Mouse (Mus musculus): Measurements from ENCODE around the gene Efcc1. TPM values are rescaled to one million over a fixed set of nuclear protein-coding genes. Genes with fewer than 3 reads are reported as not detected.

The Efcc1 gene
- polyA plus RNA-seq, 1 experiment from 2014 or later: 6.3 TPM

GRCm38 (mm10) chr6:87740496-87740895 lies 9.8 kb downstream of the Efcc1 start:
- H3K27me3 ChIP-seq (replicated peaks; ENCODE audit: control insufficient read depth, insufficient read depth, low read length): no peaks in the 10 kb centered on the region
- no peaks in the 10 kb centered on the region for H3K9me3 ChIP-seq (ENCODE audit: control insufficient read depth, low read length)
- no peak overlapping the region for H3K4me2 ChIP-seq (ENCODE audit: low read length)
- H3K4me1 ChIP-seq (ENCODE audit: control insufficient read depth, insufficient read depth, low read depth, low read length): no peaks in the 10 kb centered on the region; the same call in 1 of the 2 replicates
- H3K36me3 ChIP-seq (ENCODE audit: control insufficient read depth, insufficient read depth, low read length): no peaks in the 10 kb centered on the region
- H3K4me3 ChIP-seq (ENCODE audit: low read length): no peak overlapping the region
- no peak overlapping the region for H3K9ac ChIP-seq (ENCODE audit: low read depth, low read length)
- ATAC-seq: no peak
- H3K27ac ChIP-seq (ENCODE audit: low read depth, low read length): no peak overlapping the region

- H3K4me2 ChIP-seq (ENCODE audit: low read length): no peak overlapping the region
- no peak overlapping the region for H3K4me3 ChIP-seq (ENCODE audit: low read length)
- H3K27me3 ChIP-seq (replicated peaks; ENCODE audit: control insufficient read depth, insufficient read depth, low read length): no peaks in the 10 kb centered on the region
- no peaks in the 10 kb centered on the region; the same call in 1 of the 2 replicates for H3K4me1 ChIP-seq (ENCODE audit: control insufficient read depth, insufficient read depth, low read depth, low read length)
- H3K9me3 ChIP-seq (ENCODE audit: control insufficient read depth, low read length): no peaks in the 10 kb centered on the region
- no peak overlapping the region for H3K9ac ChIP-seq (ENCODE audit: low read depth, low read length)
- WGBS: 91% methylated on average over 8 of the region's 8 CpGs
- no peak for ATAC-seq
- no peak overlapping the region for H3K27ac ChIP-seq (ENCODE audit: low read depth, low read length)
- H3K36me3 ChIP-seq (ENCODE audit: control insufficient read depth, insufficient read depth, low read length): no peaks in the 10 kb centered on the region
Observed at GRCm38 (mm10) chr6:87741978-87742377, 11.3 kb downstream of the Efcc1 start.

- H3K27me3 ChIP-seq (replicated peaks; ENCODE audit: control insufficient read depth, insufficient read depth, low read length): no peaks in the 10 kb centered on the region
- H3K36me3 ChIP-seq (ENCODE audit: control insufficient read depth, insufficient read depth, low read length): no peaks in the 10 kb centered on the region
- WGBS: 81% methylated on average over 5 of the region's 5 CpGs
- no peak overlapping the region for H3K27ac ChIP-seq (ENCODE audit: low read depth, low read length)
- no peak overlapping the region for H3K4me3 ChIP-seq (ENCODE audit: low read length)
- H3K9me3 ChIP-seq (ENCODE audit: control insufficient read depth, low read length): no peaks in the 10 kb centered on the region
- H3K4me2 ChIP-seq (ENCODE audit: low read length): no peak overlapping the region
- H3K4me1 ChIP-seq (ENCODE audit: control insufficient read depth, insufficient read depth, low read depth, low read length): no peaks in the 10 kb centered on the region; the same call in 1 of the 2 replicates
- H3K9ac ChIP-seq (ENCODE audit: low read depth, low read length): no peak overlapping the region
- no peak for ATAC-seq
Observed at GRCm38 (mm10) chr6:87742804-87743203, 12.1 kb downstream of the Efcc1 start.

- no peaks in the 10 kb centered on the region for H3K36me3 ChIP-seq (ENCODE audit: control insufficient read depth, insufficient read depth, low read length)
- H3K4me3 ChIP-seq (ENCODE audit: low read length): no peak overlapping the region
- 71% methylated on average over 5 of the region's 5 CpGs for WGBS
- H3K27ac ChIP-seq (ENCODE audit: low read depth, low read length): no peak overlapping the region
- ATAC-seq: no peak
- no peak overlapping the region for H3K9ac ChIP-seq (ENCODE audit: low read depth, low read length)
- no peaks in the 10 kb centered on the region for H3K9me3 ChIP-seq (ENCODE audit: control insufficient read depth, low read length)
- H3K27me3 ChIP-seq (replicated peaks; ENCODE audit: control insufficient read depth, insufficient read depth, low read length): no peaks in the 10 kb centered on the region
- H3K4me1 ChIP-seq (ENCODE audit: control insufficient read depth, insufficient read depth, low read depth, low read length): no peaks in the 10 kb centered on the region; the same call in 1 of the 2 replicates
- H3K4me2 ChIP-seq (ENCODE audit: low read length): no peak overlapping the region
Observed at GRCm38 (mm10) chr6:87743281-87743680, 12.6 kb downstream of the Efcc1 start.

GRCm38 (mm10) chr6:87744632-87745031 lies 14.0 kb downstream of the Efcc1 start:
- 96% methylated on average over 3 of the region's 3 CpGs for WGBS
- H3K9ac ChIP-seq (ENCODE audit: low read depth, low read length): no peak overlapping the region
- no peak overlapping the region for H3K4me2 ChIP-seq (ENCODE audit: low read length)
- H3K4me1 ChIP-seq (ENCODE audit: control insufficient read depth, insufficient read depth, low read depth, low read length): no peaks in the 10 kb centered on the region
- H3K9me3 ChIP-seq (ENCODE audit: control insufficient read depth, low read length): no peaks in the 10 kb centered on the region
- no peak for ATAC-seq
- no peaks in the 10 kb centered on the region for H3K36me3 ChIP-seq (ENCODE audit: control insufficient read depth, insufficient read depth, low read length)
- no peaks in the 10 kb centered on the region for H3K27me3 ChIP-seq (replicated peaks; ENCODE audit: control insufficient read depth, insufficient read depth, low read length)
- no peak overlapping the region for H3K4me3 ChIP-seq (ENCODE audit: low read length)
- H3K27ac ChIP-seq (ENCODE audit: low read depth, low read length): no peak overlapping the region

GRCm38 (mm10) chr6:87745301-87745700 lies 14.6 kb downstream of the Efcc1 start:
- Histone ChIP-seq H3K36me3 (ENCODE audit: control insufficient read depth, insufficient read depth, low read length) (no peaks in the 10 kb centered on the region), H3K9me3 (ENCODE audit: control insufficient read depth, low read length) (no peaks in the 10 kb centered on the region), H3K4me3 (ENCODE audit: low read length) (no peak overlapping the region), H3K27me3 (replicated peaks; ENCODE audit: control insufficient read depth, insufficient read depth, low read length) (no peaks in the 10 kb centered on the region), H3K9ac (ENCODE audit: low read depth, low read length) (no peak overlapping the region), H3K4me2 (ENCODE audit: low read length) (no peak overlapping the region), H3K4me1 (ENCODE audit: control insufficient read depth, insufficient read depth, low read depth, low read length) (no peaks in the 10 kb centered on the region), H3K27ac (ENCODE audit: low read depth, low read length) (no peak overlapping the region)
- WGBS: 24% methylated on average over 1 of the region's 1 CpGs
- ATAC-seq: no peak

- Histone ChIP-seq H3K9ac (ENCODE audit: low read depth, low read length) (no peak overlapping the region), H3K27me3 (replicated peaks; ENCODE audit: control insufficient read depth, insufficient read depth, low read length) (no peaks in the 10 kb centered on the region), H3K4me3 (ENCODE audit: low read length) (no peak overlapping the region), H3K27ac (ENCODE audit: low read depth, low read length) (no peak overlapping the region), H3K9me3 (ENCODE audit: control insufficient read depth, low read length) (no peaks in the 10 kb centered on the region), H3K36me3 (ENCODE audit: control insufficient read depth, insufficient read depth, low read length) (no peaks in the 10 kb centered on the region), H3K4me1 (ENCODE audit: control insufficient read depth, insufficient read depth, low read depth, low read length) (no peaks in the 10 kb centered on the region), H3K4me2 (ENCODE audit: low read length) (no peak overlapping the region)
- ATAC-seq: no peak
- 68% methylated on average over 3 of the region's 3 CpGs for WGBS
Observed at GRCm38 (mm10) chr6:87746059-87746458, 15.4 kb downstream of the Efcc1 start.

- 75% methylated on average over 2 of the region's 2 CpGs for WGBS
- Histone ChIP-seq H3K9ac (ENCODE audit: low read depth, low read length) (no peak overlapping the region), H3K27me3 (replicated peaks; ENCODE audit: control insufficient read depth, insufficient read depth, low read length) (no peaks in the 10 kb centered on the region), H3K4me3 (ENCODE audit: low read length) (no peak overlapping the region), H3K27ac (ENCODE audit: low read depth, low read length) (no peak overlapping the region), H3K4me2 (ENCODE audit: low read length) (no peak overlapping the region), H3K36me3 (ENCODE audit: control insufficient read depth, insufficient read depth, low read length) (no peaks in the 10 kb centered on the region), H3K4me1 (ENCODE audit: control insufficient read depth, insufficient read depth, low read depth, low read length) (no peaks in the 10 kb centered on the region), H3K9me3 (ENCODE audit: control insufficient read depth, low read length) (no peaks in the 10 kb centered on the region)
- ATAC-seq: no peak
Observed at GRCm38 (mm10) chr6:87746849-87747248, 16.2 kb downstream of the Efcc1 start.

GRCm38 (mm10) chr6:87748078-87748477 lies 17.4 kb downstream of the Efcc1 start:
- no peaks in the 10 kb centered on the region for H3K4me1 ChIP-seq (ENCODE audit: control insufficient read depth, insufficient read depth, low read depth, low read length)
- no peak overlapping the region for H3K4me3 ChIP-seq (ENCODE audit: low read length)
- H3K9ac ChIP-seq (ENCODE audit: low read depth, low read length): no peak overlapping the region
- H3K27me3 ChIP-seq (replicated peaks; ENCODE audit: control insufficient read depth, insufficient read depth, low read length): no peaks in the 10 kb centered on the region
- H3K9me3 ChIP-seq (ENCODE audit: control insufficient read depth, low read length): no peaks in the 10 kb centered on the region
- no peak for ATAC-seq
- no peak overlapping the region for H3K4me2 ChIP-seq (ENCODE audit: low read length)
- 97% methylated on average over 2 of the region's 2 CpGs for WGBS
- H3K27ac ChIP-seq (ENCODE audit: low read depth, low read length): no peak overlapping the region
- H3K36me3 ChIP-seq (ENCODE audit: control insufficient read depth, insufficient read depth, low read length): no peaks in the 10 kb centered on the region

- Histone ChIP-seq H3K4me1 (ENCODE audit: control insufficient read depth, insufficient read depth, low read depth, low read length) (no peaks in the 10 kb centered on the region), H3K27me3 (replicated peaks; ENCODE audit: control insufficient read depth, insufficient read depth, low read length) (no peaks in the 10 kb centered on the region), H3K4me3 (ENCODE audit: low read length) (no peak overlapping the region), H3K36me3 (ENCODE audit: control insufficient read depth, insufficient read depth, low read length) (no peaks in the 10 kb centered on the region), H3K4me2 (ENCODE audit: low read length) (no peak overlapping the region), H3K27ac (ENCODE audit: low read depth, low read length) (no peak overlapping the region), H3K9me3 (ENCODE audit: control insufficient read depth, low read length) (no peaks in the 10 kb centered on the region), H3K9ac (ENCODE audit: low read depth, low read length) (no peak overlapping the region)
- ATAC-seq: no peak
- WGBS: 95% methylated on average over 6 of the region's 6 CpGs
Observed at GRCm38 (mm10) chr6:87748531-87748930, 17.9 kb downstream of the Efcc1 start.
